Mouse (Mus musculus) CH12.LX (cell line): ENCODE data around the gene Mrpl40.

Experiments
- BHLHE40 ChIP-seq: IDR thresholded peaks from 2 replicates; pipeline ENCODE4 v1.6.1; 2011; ENCODE audit warnings: mild to moderate bottlenecking, low read depth, low read length, improper control_type of control experiment
- CTCF ChIP-seq, 2 experiments: IDR thresholded peaks in 1 of 2; conservative IDR thresholded peaks in 1 of 2; 2 replicates each; pipeline ENCODE4 v1.5.1; 2011 to 2012; ENCODE audit warnings: low read depth in 2 of 2, low read length in 2 of 2, improper control_type of control experiment in 1 of 2, inconsistent platforms in 1 of 2, mild to moderate bottlenecking in 1 of 2, moderate library complexity in 1 of 2
- ELF1 ChIP-seq: IDR thresholded peaks from 2 replicates; pipeline ENCODE4 v1.6.1; 2014; ENCODE audit warnings: low read depth, mild to moderate bottlenecking, inconsistent platforms, low read length, improper control_type of control experiment
- EP300 ChIP-seq: IDR thresholded peaks from 2 replicates; pipeline ENCODE4 v1.6.1; 2011; ENCODE audit warnings: low read length, improper control_type of control experiment
- ETS1 ChIP-seq: conservative IDR thresholded peaks from 2 replicates; pipeline ENCODE4 v1.6.1; 2012; ENCODE audit warnings: low read depth, mild to moderate bottlenecking, inconsistent platforms, low read length, improper control_type of control experiment, moderate library complexity
- HCFC1 ChIP-seq: IDR thresholded peaks from 2 replicates; pipeline ENCODE4 v1.6.1; 2012; ENCODE audit warnings: low read depth, mild to moderate bottlenecking, inconsistent platforms, low read length, improper control_type of control experiment
- JUND ChIP-seq: conservative IDR thresholded peaks from 2 replicates; pipeline ENCODE4 v1.6.1; 2011; ENCODE audit warnings: low read depth, low read length, improper control_type of control experiment
- MAFK ChIP-seq: IDR thresholded peaks from 2 replicates; pipeline ENCODE4 v1.6.1; 2011; ENCODE audit warnings: low read length, improper control_type of control experiment; ENCODE audit not compliant: insufficient replicate concordance
- MEF2A ChIP-seq: IDR thresholded peaks from 2 replicates; pipeline ENCODE4 v1.6.1; 2014; ENCODE audit warnings: low read depth, mild to moderate bottlenecking, inconsistent platforms, low read length, improper control_type of control experiment, borderline replicate concordance
- NRF1 ChIP-seq: IDR thresholded peaks from 2 replicates; pipeline ENCODE4 v1.6.1; 2014; ENCODE audit warnings: low read depth, mild to moderate bottlenecking, inconsistent platforms, low read length, improper control_type of control experiment, moderate library complexity
- POLR2A ChIP-seq: IDR thresholded peaks from 2 replicates; pipeline ENCODE4 v1.6.1; 2011; ENCODE audit warnings: low read depth, mild to moderate bottlenecking, improper control_type of control experiment, low read length
- TBP ChIP-seq: conservative IDR thresholded peaks from 2 replicates; pipeline ENCODE4 v1.6.1; 2011; ENCODE audit warnings: low read depth, low read length, improper control_type of control experiment
- TCF12 ChIP-seq: IDR thresholded peaks from 2 replicates; pipeline ENCODE4 v1.6.1; 2014; ENCODE audit warnings: low read depth, mild to moderate bottlenecking, inconsistent platforms, low read length, improper control_type of control experiment

DNA sequence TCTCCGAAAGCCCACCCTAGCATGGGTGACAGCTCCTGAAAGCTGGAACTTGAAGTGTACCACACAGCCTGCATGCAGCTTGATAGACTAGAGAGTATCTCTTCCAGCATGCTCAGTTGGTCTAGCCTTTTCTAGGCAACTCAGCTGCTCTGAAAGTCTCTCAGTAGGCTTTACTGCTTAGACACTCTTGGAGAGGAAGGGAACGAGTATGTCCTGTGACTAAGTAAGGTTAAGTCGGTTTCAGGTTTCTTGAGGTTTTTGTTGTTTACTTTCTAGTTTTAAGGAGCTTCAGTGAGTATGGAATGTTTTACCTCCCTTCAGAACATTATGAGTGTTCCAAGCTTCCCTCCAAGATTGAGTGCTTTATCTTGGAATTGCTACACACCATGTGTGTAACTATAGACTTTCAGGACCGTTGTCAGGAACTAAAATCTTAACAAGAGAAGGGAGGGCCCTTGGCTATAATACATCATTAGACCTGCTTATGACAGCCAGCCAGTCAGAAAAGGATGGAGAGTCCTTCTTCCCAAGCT, 17.2 kb upstream of the Mrpl40 start:
- TF ChIP-seq CTCF (conservative IDR thresholded peaks at IDR 0.05 in 1 of 2, IDR thresholded peaks at IDR 0.05 in 1 of 2; ENCODE audit: low read depth in 2 of 2, low read length in 2 of 2), result no peak
- no peak for TF ChIP-seq POLR2A
- no peak for TF ChIP-seq JUND
- no peak for TF ChIP-seq ELF1
- no peak for TF ChIP-seq TCF12
- no peak for TF ChIP-seq BHLHE40
- no peak for TF ChIP-seq EP300
- no peak for TF ChIP-seq TBP
- TF ChIP-seq HCFC1, result no peak
- TF ChIP-seq NRF1, result no peak
- no peak for TF ChIP-seq MAFK
- TF ChIP-seq ETS1, result no peak
- TF ChIP-seq MEF2A, result no peak
